Mouse (Mus musculus): ENCODE measurements around the gene Ctsll3. TPM values are rescaled to one million over a fixed set of nuclear protein-coding genes. Genes with fewer than 3 reads are reported as not detected.

Ctsll3 gene
- polyA plus RNA-seq, 1 experiment from 2014 or later: 0.87 TPM

GRCm38 (mm10) chr13:60789466-60789865 is 13.2 kb downstream of the Ctsll3 start:
- Histone ChIP-seq H3K27me3 (no peaks in the 10 kb centered on the region), H3K4me2 (replicated peaks) (no peak overlapping the region), H3K4me3 (replicated peaks) (no peak overlapping the region), H3K36me3 (no peaks in the 10 kb centered on the region), H3K9me3 (replicated peaks) (no peaks in the 10 kb centered on the region), H3K27ac (replicated peaks) (no peak overlapping the region), H3K4me1 (no peaks in the 10 kb centered on the region), H3K9ac (no peak overlapping the region)
- no peak for ATAC-seq (ENCODE audit: insufficient number of reproducible peaks, low FRiP score, low TSS enrichment, low read depth)
- 85% methylated on average over 1 of the region's 1 CpGs for whole genome bisulfite sequencing

GRCm38 (mm10) chr13:60786264-60786663 is 16.4 kb downstream of the Ctsll3 start, which contains the start of gene BC051665:
Gene BC051665, minus strand, starts transcription at chr13:60786364.
- Histone ChIP-seq H3K4me3 (replicated peaks) (no peak within 1 kb of the TSS), H3K9ac (no peak within 1 kb of the TSS), H3K9me3 (replicated peaks) (no peaks in the 10 kb centered on the region), H3K36me3 (no peaks in the 10 kb centered on the region), H3K27ac (replicated peaks) (no peak within 1 kb of the TSS), H3K4me1 (no peaks in the 10 kb centered on the region), H3K27me3 (no peaks in the 10 kb centered on the region), H3K4me2 (replicated peaks) (no peak within 1 kb of the TSS)
- no peak for ATAC-seq (ENCODE audit: insufficient number of reproducible peaks, low FRiP score, low TSS enrichment, low read depth)

GRCm38 (mm10) chr13:60783301-60783700 is 19.3 kb downstream of the Ctsll3 start:
- no peak for ATAC-seq (ENCODE audit: insufficient number of reproducible peaks, low FRiP score, low TSS enrichment, low read depth)
- 79% methylated on average over 7 of the region's 7 CpGs for WGBS
- Histone ChIP-seq H3K4me3 (replicated peaks) (no peak overlapping the region), H3K4me2 (replicated peaks) (no peak overlapping the region), H3K36me3 (no peaks in the 10 kb centered on the region), H3K9ac (no peak overlapping the region), H3K4me1 (no peaks in the 10 kb centered on the region), H3K27ac (replicated peaks) (no peak overlapping the region), H3K27me3 (no peaks in the 10 kb centered on the region), H3K9me3 (replicated peaks) (no peaks in the 10 kb centered on the region)

GRCm38 (mm10) chr13:60780534-60780933 is 22.1 kb downstream of the Ctsll3 start:
- Histone ChIP-seq H3K27ac (replicated peaks) (no peak overlapping the region), H3K9ac (no peak overlapping the region), H3K9me3 (replicated peaks) (no peaks in the 10 kb centered on the region), H3K27me3 (no peaks in the 10 kb centered on the region), H3K4me2 (replicated peaks) (no peak overlapping the region), H3K36me3 (no peaks in the 10 kb centered on the region), H3K4me1 (no peaks in the 10 kb centered on the region), H3K4me3 (replicated peaks) (no peak overlapping the region)
- no peak for ATAC-seq (ENCODE audit: insufficient number of reproducible peaks, low FRiP score, low TSS enrichment, low read depth)
- WGBS: 84% methylated on average over 3 of the region's 3 CpGs

- no peak overlapping the region for H3K9ac ChIP-seq
- H3K27me3 ChIP-seq: no peaks in the 10 kb centered on the region
- no peak overlapping the region for H3K27ac ChIP-seq (replicated peaks)
- H3K36me3 ChIP-seq: peaks cover 27% of the 10 kb centered on the region
- H3K4me2 ChIP-seq (replicated peaks): no peak overlapping the region
- H3K9me3 ChIP-seq (replicated peaks): no peaks in the 10 kb centered on the region
- WGBS: 96% methylated on average over 17 of the region's 17 CpGs
- ATAC-seq (ENCODE audit: insufficient number of reproducible peaks, low FRiP score, low TSS enrichment, low read depth): no peak
- no peaks in the 10 kb centered on the region for H3K4me1 ChIP-seq
- no peak overlapping the region for H3K4me3 ChIP-seq (replicated peaks)
Measured at GRCm38 (mm10) chr13:60761161-60761560, 41.5 kb downstream of the Ctsll3 start.

- ATAC-seq (ENCODE audit: insufficient number of reproducible peaks, low FRiP score, low TSS enrichment, low read depth): no peak
- peaks cover 27% of the 10 kb centered on the region for H3K36me3 ChIP-seq
- H3K4me1 ChIP-seq: no peaks in the 10 kb centered on the region
Measured at GRCm38 (mm10) chr13:60760392-60760791, 42.3 kb downstream of the Ctsll3 start.

GRCm38 (mm10) chr13:60759136-60759535 is 43.5 kb downstream of the Ctsll3 start:
- Histone ChIP-seq H3K4me2 (replicated peaks) (no peak overlapping the region), H3K36me3 (peaks cover 27% of the 10 kb centered on the region), H3K9ac (no peak overlapping the region), H3K27ac (replicated peaks) (no peak overlapping the region), H3K9me3 (replicated peaks) (no peaks in the 10 kb centered on the region), H3K4me3 (replicated peaks) (no peak overlapping the region), H3K4me1 (no peaks in the 10 kb centered on the region), H3K27me3 (no peaks in the 10 kb centered on the region)
- no peak for ATAC-seq (ENCODE audit: insufficient number of reproducible peaks, low FRiP score, low TSS enrichment, low read depth)
- 28% methylated on average over 6 of the region's 6 CpGs for WGBS

More at GRCm38 (mm10) chr13:60760392-60760791, 42.3 kb downstream of the Ctsll3 start:
- Histone ChIP-seq H3K27me3 (no peaks in the 10 kb centered on the region), H3K4me2 (replicated peaks) (no peak overlapping the region), H3K27ac (replicated peaks) (no peak overlapping the region), H3K4me3 (replicated peaks) (no peak overlapping the region), H3K9me3 (replicated peaks) (no peaks in the 10 kb centered on the region), H3K9ac (no peak overlapping the region)
- 90% methylated on average over 12 of the region's 12 CpGs for WGBS

GRCm38 (mm10) chr13:60757292-60757691 is 45.4 kb downstream of the Ctsll3 start:
- Histone ChIP-seq H3K27ac (replicated peaks) (no peak overlapping the region), H3K4me1 (no peaks in the 10 kb centered on the region), H3K4me3 (replicated peaks) (no peak overlapping the region), H3K4me2 (replicated peaks) (no peak overlapping the region), H3K27me3 (no peaks in the 10 kb centered on the region), H3K9me3 (replicated peaks) (no peaks in the 10 kb centered on the region), H3K36me3 (peaks cover 36% of the 10 kb centered on the region), H3K9ac (no peak overlapping the region)
- ATAC-seq (ENCODE audit: insufficient number of reproducible peaks, low FRiP score, low TSS enrichment, low read depth): no peak
- WGBS: 78% methylated on average over 13 of the region's 13 CpGs

- Histone ChIP-seq H3K36me3 (peaks cover 37% of the 10 kb centered on the region), H3K27me3 (no peaks in the 10 kb centered on the region)
- 79% methylated on average over 2 of the region's 2 CpGs for WGBS
Measured at GRCm38 (mm10) chr13:60755251-60755650, 47.4 kb downstream of the Ctsll3 start.

GRCm38 (mm10) chr13:60753216-60753615 is 49.4 kb downstream of the Ctsll3 start:
- Histone ChIP-seq H3K27me3 (no peaks in the 10 kb centered on the region), H3K4me3 (replicated peaks) (no peak overlapping the region), H3K4me2 (replicated peaks) (no peak overlapping the region), H3K27ac (replicated peaks) (no peak overlapping the region), H3K4me1 (no peaks in the 10 kb centered on the region), H3K36me3 (peaks cover 54% of the 10 kb centered on the region), H3K9ac (no peak overlapping the region), H3K9me3 (replicated peaks) (no peaks in the 10 kb centered on the region)
- ATAC-seq (ENCODE audit: insufficient number of reproducible peaks, low FRiP score, low TSS enrichment, low read depth): no peak
- WGBS: 92% methylated on average over 6 of the region's 6 CpGs

More at GRCm38 (mm10) chr13:60755251-60755650, 47.4 kb downstream of the Ctsll3 start:
- Histone ChIP-seq H3K9me3 (replicated peaks) (no peaks in the 10 kb centered on the region), H3K4me2 (replicated peaks) (no peak overlapping the region), H3K4me1 (no peaks in the 10 kb centered on the region), H3K4me3 (replicated peaks) (no peak overlapping the region), H3K27ac (replicated peaks) (no peak overlapping the region), H3K9ac (no peak overlapping the region)
- ATAC-seq (ENCODE audit: insufficient number of reproducible peaks, low FRiP score, low TSS enrichment, low read depth): no peak

- Histone ChIP-seq H3K4me3 (replicated peaks) (no peak overlapping the region), H3K9me3 (replicated peaks) (no peaks in the 10 kb centered on the region), H3K4me2 (replicated peaks) (no peak overlapping the region), H3K27me3 (no peaks in the 10 kb centered on the region), H3K36me3 (peaks cover 53% of the 10 kb centered on the region), H3K9ac (no peak overlapping the region), H3K27ac (replicated peaks) (no peak overlapping the region), H3K4me1 (no peaks in the 10 kb centered on the region)
- ATAC-seq (ENCODE audit: insufficient number of reproducible peaks, low FRiP score, low TSS enrichment, low read depth): no peak
- 93% methylated on average over 7 of the region's 7 CpGs for WGBS
Measured at GRCm38 (mm10) chr13:60750930-60751329, 51.7 kb downstream of the Ctsll3 start.

GRCm38 (mm10) chr13:60748556-60748955 is 54.1 kb downstream of the Ctsll3 start:
- Histone ChIP-seq H3K36me3 (peaks cover 52% of the 10 kb centered on the region), H3K27me3 (no peaks in the 10 kb centered on the region), H3K4me3 (replicated peaks) (no peak overlapping the region), H3K9me3 (replicated peaks) (no peaks in the 10 kb centered on the region), H3K4me1 (no peaks in the 10 kb centered on the region), H3K4me2 (replicated peaks) (no peak overlapping the region), H3K27ac (replicated peaks) (no peak overlapping the region), H3K9ac (no peak overlapping the region)
- 90% methylated on average over 2 of the region's 2 CpGs for WGBS
- ATAC-seq (ENCODE audit: insufficient number of reproducible peaks, low FRiP score, low TSS enrichment, low read depth): no peak

Measured in embryonic facial prominence, embryonic 15.5 days (tissue).